Mouse (Mus musculus) neural tube, embryonic 15.5 days (tissue): Measurements from ENCODE around the gene Thada. TPM values are rescaled to one million over a fixed set of nuclear protein-coding genes. Genes with fewer than 3 reads are reported as not detected.

Experiments
- ATAC-seq: fragments of 200-750 bp; cut with Nextera tagmentation; 2 replicates; pipeline ENCODE4 v1.8.0; 2017; ENCODE audit warnings: mild to moderate bottlenecking, moderate TSS enrichment, moderate library complexity; ENCODE audit not compliant: low FRiP score
- H3K27ac ChIP-seq: fragments of 300-500 bp; sonication (generic); replicated peaks from 2 replicates; pipeline ENCODE4 v1.5.1; 2015; ENCODE audit warnings: mild to moderate bottlenecking, inconsistent platforms
- H3K27me3 ChIP-seq: fragments of 300-500 bp; sonication (generic); replicated peaks from 2 replicates; pipeline ENCODE4 v1.6.1; 2015; ENCODE audit warnings: inconsistent platforms
- H3K36me3 ChIP-seq: fragments of 300-500 bp; sonication (generic); 2 replicates; pipeline ENCODE4 v1.6.1; 2015; ENCODE audit warnings: inconsistent platforms
- H3K4me1 ChIP-seq: fragments of 300-500 bp; sonication (generic); 2 replicates; pipeline ENCODE4 v1.6.1; 2015; ENCODE audit warnings: inconsistent platforms
- H3K4me2 ChIP-seq: fragments of 300-500 bp; sonication (generic); 2 replicates; pipeline ENCODE4 v1.6.1; 2015; ENCODE audit warnings: inconsistent platforms, mild to moderate bottlenecking, moderate library complexity
- H3K4me3 ChIP-seq: fragments of 300-500 bp; sonication (generic); replicated peaks from 2 replicates; pipeline ENCODE4 v1.5.1; 2015; ENCODE audit warnings: mild to moderate bottlenecking, inconsistent platforms
- H3K9ac ChIP-seq: fragments of 300-500 bp; sonication (generic); replicated peaks from 2 replicates; pipeline ENCODE4 v1.6.1; 2015; ENCODE audit warnings: mild to moderate bottlenecking, inconsistent platforms
- H3K9me3 ChIP-seq: fragments of 300-500 bp; sonication (generic); replicated peaks from 2 replicates; pipeline ENCODE4 v1.6.1; 2016; ENCODE audit warnings: inconsistent platforms
- WGBS: fragments of 180-500 bp; shearing (Covaris S2); methylation state at CpG from one replicate; pipeline ENCODE4 v1.1.7; 2015; ENCODE audit warnings: mixed read lengths; 5-methylcytosine and 5-hydroxymethylcytosine counted together
- polyA plus RNA-seq: library from polyadenylated mRNA; unstranded; fragments of >200 nt; fragmentation: Nextera tagmentation; extraction: Ambion mirVana; gene quantifications from 2 replicates; pipeline ENCODE4 v1.2.1, GENCODE M21; 2015

Thada gene
- polyA plus RNA-seq, 1 experiment from 2014 or later = 7.0 TPM

GRCm38 (mm10) chr17:84278193-84278953 lies 187.6 kb downstream of the Thada start:
- 70% methylated on average over 5 of the region's 5 CpGs for WGBS
- Histone ChIP-seq H3K9ac (no peak overlapping the region), H3K27ac (no peak overlapping the region), H3K27me3 (no peaks in the 10 kb centered on the region), H3K4me2 (no peak overlapping the region), H3K4me1 (peaks cover 21% of the 10 kb centered on the region), H3K36me3 (no peaks in the 10 kb centered on the region), H3K9me3 (no peaks in the 10 kb centered on the region), H3K4me3 (no peak overlapping the region)
- no peak for ATAC-seq

- Histone ChIP-seq H3K4me3 (no peak overlapping the region), H3K9ac (no peak overlapping the region), H3K9me3 (no peaks in the 10 kb centered on the region), H3K27me3 (no peaks in the 10 kb centered on the region), H3K36me3 (no peaks in the 10 kb centered on the region), H3K4me1 (peaks cover 25% of the 10 kb centered on the region), H3K4me2 (no peak overlapping the region), H3K27ac (peak overlapping the region; percentile 78)
- 73% methylated on average over 3 of the region's 3 CpGs for WGBS
- ATAC-seq = no peak
These were observed 191.0 kb downstream of the Thada start for GRCm38 (mm10) chr17:84274999-84275398.

- Histone ChIP-seq H3K4me3 (no peak overlapping the region), H3K9me3 (no peaks in the 10 kb centered on the region), H3K9ac (no peak overlapping the region), H3K27ac (peak overlapping the region; percentile 78), H3K4me1 (peaks cover 25% of the 10 kb centered on the region), H3K4me2 (no peak overlapping the region), H3K36me3 (no peaks in the 10 kb centered on the region), H3K27me3 (no peaks in the 10 kb centered on the region)
- peak; percentile 48; the same call in 1 of the 2 replicates for ATAC-seq
- WGBS = 31% methylated on average over 6 of the region's 6 CpGs
These were observed 191.8 kb downstream of the Thada start for GRCm38 (mm10) chr17:84274163-84274562.

GRCm38 (mm10) chr17:84272557-84273261 lies 193.3 kb downstream of the Thada start:
- Histone ChIP-seq H3K27ac (peak overlapping the region; percentile 6; the same call in 1 of the 2 replicates), H3K4me3 (no peak overlapping the region), H3K9me3 (no peaks in the 10 kb centered on the region), H3K4me1 (peaks cover 25% of the 10 kb centered on the region), H3K36me3 (no peaks in the 10 kb centered on the region), H3K9ac (no peak overlapping the region), H3K4me2 (no peak overlapping the region), H3K27me3 (no peaks in the 10 kb centered on the region)
- 70% methylated on average over 5 of the region's 5 CpGs for WGBS
- ATAC-seq = no peak

- ATAC-seq = no peak
- Histone ChIP-seq H3K27ac (no peak overlapping the region), H3K9ac (no peak overlapping the region), H3K4me1 (peaks cover 25% of the 10 kb centered on the region), H3K36me3 (no peaks in the 10 kb centered on the region), H3K27me3 (no peaks in the 10 kb centered on the region), H3K9me3 (no peaks in the 10 kb centered on the region), H3K4me2 (no peak overlapping the region), H3K4me3 (no peak overlapping the region)
- WGBS = 89% methylated on average over 6 of the region's 6 CpGs
These were observed 194.3 kb downstream of the Thada start for GRCm38 (mm10) chr17:84271566-84272202.

- no peaks in the 10 kb centered on the region for H3K27me3 ChIP-seq
- no peak for ATAC-seq
- 74% methylated on average over 5 of the region's 5 CpGs for WGBS
These were observed 196.3 kb downstream of the Thada start for GRCm38 (mm10) chr17:84269722-84270121.

GRCm38 (mm10) chr17:84268450-84268849 lies 197.6 kb downstream of the Thada start:
- H3K27ac ChIP-seq = no peak overlapping the region
- no peak for ATAC-seq
- H3K36me3 ChIP-seq = no peaks in the 10 kb centered on the region
- no peak overlapping the region for H3K4me2 ChIP-seq
- WGBS = 82% methylated on average over 3 of the region's 3 CpGs
- no peaks in the 10 kb centered on the region for H3K9me3 ChIP-seq
- H3K4me3 ChIP-seq = no peak overlapping the region
- H3K4me1 ChIP-seq = peaks cover 14% of the 10 kb centered on the region
- H3K27me3 ChIP-seq = no peaks in the 10 kb centered on the region
- no peak overlapping the region for H3K9ac ChIP-seq

More at GRCm38 (mm10) chr17:84269722-84270121, 196.3 kb downstream of the Thada start:
- Histone ChIP-seq H3K9ac (no peak overlapping the region), H3K4me3 (no peak overlapping the region), H3K4me1 (peaks cover 22% of the 10 kb centered on the region), H3K27ac (no peak overlapping the region), H3K4me2 (no peak overlapping the region), H3K36me3 (no peaks in the 10 kb centered on the region), H3K9me3 (no peaks in the 10 kb centered on the region)

- H3K27ac ChIP-seq = no peak overlapping the region
- H3K9ac ChIP-seq = no peak overlapping the region
- no peak overlapping the region for H3K4me2 ChIP-seq
- no peaks in the 10 kb centered on the region for H3K36me3 ChIP-seq
- ATAC-seq = no peak
- H3K27me3 ChIP-seq = no peaks in the 10 kb centered on the region
- H3K9me3 ChIP-seq = no peaks in the 10 kb centered on the region
- 92% methylated on average over 6 of the region's 6 CpGs for WGBS
- H3K4me3 ChIP-seq = no peak overlapping the region
- peaks cover 9% of the 10 kb centered on the region; the same call in 1 of the 2 replicates for H3K4me1 ChIP-seq
These were observed 198.4 kb downstream of the Thada start for GRCm38 (mm10) chr17:84267456-84268074.

- H3K36me3 ChIP-seq = no peaks in the 10 kb centered on the region
- no peak overlapping the region for H3K4me3 ChIP-seq
- H3K27ac ChIP-seq = no peak overlapping the region
- 81% methylated on average over 3 of the region's 3 CpGs for WGBS
- no peak; the same call in 1 of the 2 replicates for ATAC-seq
- no peaks in the 10 kb centered on the region for H3K9me3 ChIP-seq
- H3K9ac ChIP-seq = no peak overlapping the region
- no peaks in the 10 kb centered on the region for H3K27me3 ChIP-seq
- peaks cover 9% of the 10 kb centered on the region; the same call in 1 of the 2 replicates for H3K4me1 ChIP-seq
- H3K4me2 ChIP-seq = no peak overlapping the region
These were observed 199.7 kb downstream of the Thada start for GRCm38 (mm10) chr17:84266161-84266948.

- 82% methylated on average over 5 of the region's 5 CpGs for WGBS
- Histone ChIP-seq H3K9me3 (no peaks in the 10 kb centered on the region), H3K27me3 (no peaks in the 10 kb centered on the region), H3K27ac (no peak overlapping the region), H3K36me3 (no peaks in the 10 kb centered on the region), H3K4me3 (no peak overlapping the region), H3K4me1 (peaks cover 9% of the 10 kb centered on the region; the same call in 1 of the 2 replicates), H3K9ac (no peak overlapping the region), H3K4me2 (no peak overlapping the region)
- no peak for ATAC-seq
These were observed 200.4 kb downstream of the Thada start for GRCm38 (mm10) chr17:84265480-84266130.
